Mouse (Mus musculus): ENCODE data around the gene Fancd2.

The Fancd2 gene

DNA sequence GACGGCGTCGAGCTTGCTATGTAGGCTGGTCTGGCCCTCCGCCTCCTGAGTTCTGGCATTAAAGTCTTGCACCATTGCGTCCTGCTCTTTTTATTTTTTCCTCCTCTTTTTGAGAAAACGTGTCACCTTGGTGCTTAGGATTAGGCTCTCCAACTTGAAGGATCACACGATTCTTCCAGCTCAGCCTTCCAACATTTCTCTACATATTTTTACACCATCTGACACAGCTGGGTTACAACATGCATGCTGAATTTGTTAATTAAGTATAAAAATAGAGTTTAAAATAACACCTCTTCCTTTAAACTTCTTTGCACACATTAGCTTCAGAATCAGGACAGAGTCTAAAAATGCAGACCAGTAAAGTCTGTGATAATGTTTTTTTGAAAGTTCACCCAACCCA lies 77.8 kb downstream of the Fancd2 start:
- DNase-seq (ENCODE audit: low spot score in 2 of 2) = no peak

DNA sequence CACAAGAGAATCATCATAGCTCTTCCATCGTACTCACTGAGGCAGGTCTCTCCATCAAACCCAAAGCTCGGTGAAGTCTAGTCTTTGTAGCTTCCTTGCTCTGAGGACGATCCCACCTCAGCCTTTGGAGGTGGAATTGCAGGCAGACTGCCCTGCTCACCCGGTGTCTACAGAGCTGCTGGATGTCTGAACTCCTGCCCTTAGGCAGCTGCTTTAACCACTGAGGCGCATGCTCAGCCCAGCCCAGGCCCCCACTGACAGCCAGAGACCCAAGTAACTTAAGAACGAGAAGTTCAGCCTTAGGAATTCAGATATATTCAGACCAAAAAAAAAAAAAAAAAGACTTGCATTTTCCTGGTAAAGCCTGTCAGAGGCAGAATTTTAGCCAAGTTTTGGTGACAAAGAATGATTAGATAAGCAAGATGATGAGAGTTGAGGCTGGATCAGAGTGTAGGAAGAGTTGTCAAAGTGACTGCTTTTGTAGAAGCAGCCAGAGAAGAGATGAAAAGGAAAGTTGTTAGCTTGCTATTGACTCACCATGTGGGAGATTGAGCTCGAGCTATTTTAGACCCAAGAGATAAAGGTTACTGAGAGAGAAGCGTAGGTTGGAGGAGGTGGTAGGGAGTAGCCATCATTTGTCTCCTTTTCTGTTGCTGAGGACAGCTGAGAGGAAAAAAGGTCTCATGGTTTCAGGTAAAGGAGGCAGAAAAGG lies 80.9 kb downstream of the Fancd2 start:
- DNase-seq (ENCODE audit: low spot score in 2 of 2) = no peak

GRCm38 (mm10) chr6:113614152-113614551 lies 82.7 kb downstream of the Fancd2 start:
- DNase-seq (ENCODE audit: low spot score in 2 of 2) = no peak

- DNase-seq (ENCODE audit: low spot score in 2 of 2) = no peak
Observed at GRCm38 (mm10) chr6:113614997-113615396, 83.5 kb downstream of the Fancd2 start.

DNA sequence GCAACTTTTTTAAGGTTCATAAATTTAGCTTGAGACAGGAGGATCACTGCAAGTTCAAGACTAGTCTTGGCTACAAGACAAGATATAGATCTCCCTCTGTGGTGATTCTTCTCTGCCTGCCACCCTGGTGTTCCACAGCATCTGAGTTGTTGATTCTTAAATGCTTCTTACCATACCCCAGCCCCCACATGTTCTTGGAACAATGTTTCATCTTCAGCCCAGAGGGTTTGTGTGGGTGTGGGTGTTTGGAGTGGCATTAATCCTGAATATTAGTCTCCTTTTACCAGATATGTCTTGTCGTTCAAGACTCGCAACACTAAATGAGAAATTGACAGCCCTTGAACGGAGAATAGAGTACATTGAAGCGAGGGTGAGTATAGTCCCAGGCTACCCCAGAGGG lies 84.0 kb downstream of the Fancd2 start:
- no peak for DNase-seq (ENCODE audit: low spot score in 2 of 2)

DNA sequence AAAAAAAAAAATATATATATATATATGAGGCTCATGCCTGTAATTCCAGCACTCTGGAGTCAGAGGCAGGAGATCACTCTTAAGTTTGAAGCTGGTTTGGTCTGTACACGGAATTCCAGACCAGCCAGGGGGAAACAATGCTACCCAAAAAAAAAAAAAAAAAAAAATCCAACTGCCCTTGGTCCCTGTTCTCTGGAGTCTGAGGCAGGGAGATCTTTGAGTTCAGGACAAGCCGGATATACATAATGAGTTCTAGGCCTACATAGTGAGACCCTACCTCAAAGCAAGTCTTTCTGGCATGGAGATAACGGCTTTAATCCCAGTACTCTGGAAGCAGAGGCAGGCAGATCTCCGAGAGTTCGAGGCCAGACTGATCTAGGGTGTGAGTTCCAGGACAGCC lies 91.9 kb downstream of the Fancd2 start:
- no peak for DNase-seq (ENCODE audit: low spot score in 2 of 2)

- peak; percentile 60 to 82 for DNase-seq (ENCODE audit: low spot score in 2 of 2)
Observed at GRCm38 (mm10) chr6:113623941-113624751, 92.7 kb downstream of the Fancd2 start, which contains the start of gene Vhl. Gene Vhl (plus strand): TSS chr6:113623959.

DNA sequence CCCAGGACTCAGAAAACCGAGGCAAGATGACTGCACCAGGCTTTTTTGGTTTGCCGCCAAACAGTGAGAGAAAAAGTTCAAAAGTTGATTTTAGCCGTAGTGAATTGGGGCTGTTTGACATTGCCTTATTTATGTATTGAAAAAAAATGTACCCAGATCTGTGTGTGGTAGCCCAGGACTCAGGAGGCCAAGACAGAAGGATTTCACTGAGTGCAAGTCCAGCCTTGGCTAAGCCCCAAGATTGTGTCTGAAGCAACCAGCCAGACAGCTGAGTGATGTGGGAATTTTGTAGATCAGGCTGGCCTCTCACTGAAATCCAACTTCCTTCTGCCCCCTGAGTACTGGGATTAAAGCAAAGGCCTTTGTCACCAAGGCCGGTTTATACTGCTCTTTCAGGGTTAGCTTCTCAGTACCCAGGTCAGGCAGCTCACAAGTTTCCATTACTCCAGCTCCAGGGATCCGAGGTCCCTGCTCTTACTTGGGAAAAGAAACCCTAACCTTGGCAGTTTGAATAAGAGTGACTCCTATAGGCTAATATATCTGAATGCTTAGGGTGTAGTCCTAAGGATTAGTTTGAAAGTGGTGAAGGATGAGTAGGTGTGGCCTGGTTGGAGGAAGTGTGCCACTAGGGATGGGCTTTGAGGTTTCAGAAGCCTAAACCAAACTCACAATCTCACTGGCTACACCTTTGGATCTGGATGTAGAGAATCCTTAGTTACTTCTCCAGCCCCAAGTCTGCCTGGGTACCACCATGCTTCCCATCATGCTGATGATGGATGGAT lies 93.7 kb downstream of the Fancd2 start:
- DNase-seq (ENCODE audit: low spot score in 2 of 2) = peak in 1 of 2 experiments; percentile 13

- DNase-seq (ENCODE audit: low spot score in 2 of 2) = no peak
Observed at GRCm38 (mm10) chr6:113630322-113630721, 98.8 kb downstream of the Fancd2 start.

DNA sequence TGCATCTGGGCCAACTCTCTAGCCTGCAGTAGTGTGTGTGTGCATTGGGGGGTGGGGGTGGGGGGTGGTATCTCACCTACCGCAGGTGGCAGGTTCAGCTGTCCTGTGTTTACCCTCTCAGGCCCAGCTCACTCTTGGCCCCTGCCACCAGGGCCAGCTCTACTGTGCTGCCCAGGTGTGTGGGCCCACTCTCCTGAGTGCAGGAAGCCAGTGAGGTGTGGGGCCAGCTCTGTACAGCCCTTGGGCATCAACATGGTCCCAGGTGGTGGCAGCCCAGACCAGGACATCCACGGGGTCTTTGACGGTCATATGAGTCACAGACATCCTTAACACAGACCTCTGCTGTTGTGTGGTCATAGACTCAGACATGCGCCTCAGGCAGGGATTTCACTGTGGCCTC lies 101.4 kb downstream of the Fancd2 start:
- DNase-seq (ENCODE audit: low spot score in 2 of 2) = no peak

DNA sequence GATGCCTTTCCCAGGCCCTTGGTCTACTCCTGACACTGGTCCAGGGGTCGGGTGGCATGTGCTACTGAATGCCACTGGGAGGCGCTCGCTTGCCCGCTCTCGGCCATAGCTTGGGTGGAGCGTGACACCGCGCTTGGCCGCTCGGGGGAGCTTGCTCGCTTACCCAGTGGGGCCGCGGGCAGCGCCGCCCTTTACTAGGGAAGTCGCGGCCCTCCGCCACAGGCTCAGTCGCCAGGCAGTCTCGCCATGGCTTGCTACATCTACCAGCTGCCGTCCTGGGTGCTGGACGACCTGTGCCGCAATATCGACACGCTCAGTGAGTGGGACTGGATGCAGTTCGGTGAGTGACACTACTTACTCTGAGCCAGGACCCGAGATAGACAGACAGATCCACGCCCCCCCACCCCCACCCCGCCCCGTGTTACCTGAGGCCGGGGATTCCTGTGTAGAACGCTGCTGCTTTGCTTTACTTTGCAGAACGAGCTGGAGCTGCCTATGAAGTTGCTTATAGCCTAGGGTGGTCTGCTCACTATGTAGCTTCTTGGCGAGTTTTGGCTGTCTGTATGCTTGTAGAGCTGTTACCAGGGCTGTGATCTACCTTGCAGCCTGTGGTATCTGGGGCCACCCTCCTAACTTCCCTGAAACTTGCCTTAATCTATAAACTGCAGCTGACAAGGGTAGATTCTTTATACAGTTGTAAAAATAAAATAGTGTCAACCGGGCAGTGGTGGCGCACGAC lies 107.0 kb downstream of the Fancd2 start, which contains the start of gene Irak2:
Gene Irak2 (plus strand): TSS at position 166 of the 739 bp plus-strand sequence.
- peak; percentile 91 to 95 for DNase-seq (ENCODE audit: low spot score in 2 of 2)

- no peak for DNase-seq (ENCODE audit: low spot score in 2 of 2)
Observed at GRCm38 (mm10) chr6:113639201-113639600, 107.7 kb downstream of the Fancd2 start.

DNA sequence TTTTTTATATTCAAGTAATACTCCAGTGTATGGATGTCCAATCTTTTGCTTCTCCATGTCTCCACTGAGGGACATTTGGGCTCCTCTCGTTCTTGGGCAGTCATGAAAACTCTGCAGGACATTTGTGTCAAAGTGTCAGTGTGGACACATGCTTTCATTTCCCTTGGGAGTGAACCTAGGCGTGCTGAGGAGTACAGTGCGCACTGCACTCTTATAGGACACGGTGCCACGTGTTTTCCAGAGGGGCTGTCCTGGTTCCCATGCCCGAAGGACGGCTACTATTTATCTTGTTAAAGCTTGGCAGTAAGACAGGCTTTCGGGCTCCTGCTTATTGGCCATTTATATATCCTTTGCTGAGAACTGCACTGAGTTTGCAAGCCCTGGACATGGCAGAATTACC lies 111.1 kb downstream of the Fancd2 start:
- no peak for DNase-seq (ENCODE audit: low spot score in 2 of 2)

- DNase-seq (ENCODE audit: low spot score in 2 of 2) = no peak
Observed at GRCm38 (mm10) chr6:113643021-113643420, 111.5 kb downstream of the Fancd2 start.

GRCm38 (mm10) chr6:113643967-113644366 lies 112.5 kb downstream of the Fancd2 start:
- DNase-seq (ENCODE audit: low spot score in 2 of 2) = no peak

DNA sequence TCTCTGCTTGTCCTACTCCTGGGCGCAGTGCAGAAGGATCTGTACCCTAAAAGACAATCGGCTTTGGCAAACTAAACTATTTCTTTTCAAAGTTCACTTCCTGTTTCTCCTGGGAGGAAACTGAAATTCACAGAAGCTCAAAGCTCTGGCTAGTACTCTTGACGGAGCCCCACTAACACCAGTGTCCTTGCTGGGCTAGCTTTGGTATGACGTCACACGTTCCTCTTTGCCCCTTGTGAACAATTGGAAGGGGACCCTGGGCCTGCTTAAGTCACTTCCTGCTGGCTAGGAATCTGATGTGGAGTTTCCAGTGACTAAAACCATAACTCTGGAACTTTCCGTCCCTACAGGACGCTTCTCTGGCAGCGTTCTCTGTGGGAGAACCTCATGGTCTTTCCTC lies 113.3 kb downstream of the Fancd2 start:
- DNase-seq (ENCODE audit: low spot score in 2 of 2) = no peak
